In the genomic region with DNA sequence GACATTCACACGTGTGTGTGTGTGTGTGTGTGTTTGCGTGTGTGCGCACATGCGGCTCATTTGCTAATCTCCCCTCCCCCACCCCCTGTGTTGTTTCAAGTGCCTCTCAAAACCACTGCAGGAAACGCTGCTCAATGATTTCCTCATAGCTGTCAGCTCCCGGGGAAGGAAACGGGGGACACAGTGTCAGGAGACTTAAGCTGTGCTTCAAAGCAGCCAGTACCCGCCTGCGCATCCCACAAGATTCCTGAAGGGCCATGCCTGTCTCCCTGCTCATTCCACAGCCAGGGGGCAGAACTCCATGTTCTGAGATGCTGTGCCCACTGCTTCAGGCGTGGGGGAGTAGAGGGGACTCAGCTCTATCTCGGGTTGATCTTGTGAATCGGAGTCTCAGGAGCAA, we compare ENCODE assay signal across 9 mouse cellular contexts. TPM values are rescaled to one million over a fixed set of nuclear protein-coding genes. Genes with fewer than 3 reads are reported as not detected.
DNase-seq lines count a peak whose midpoint lies in the region; ATAC-seq and TF ChIP-seq lines count a peak whose summit lies in the region.
"Had no signal": no experiment of that assay in that cellular context is flagged by ENCODE, and none has a peak within 500 bp of the region (broad histone marks: within the 10 kb centered on the region; RNA-seq: fewer than 3 reads in every experiment).

No protein-coding gene starts in this region.

- H3K9ac ChIP-seq in hindbrain, postnatal 0 days (replicated peaks; ENCODE audit: low read length), result no peak overlapping the region
- no peak overlapping the region for H3K9ac ChIP-seq in hindbrain, embryonic 16.5 days (ENCODE audit: low read depth, low read length)
- no peak overlapping the region for H3K9ac ChIP-seq in forebrain, embryonic 14.5 days (ENCODE audit: low read length)

- no peak overlapping the region for H3K4me2 ChIP-seq in hindbrain, postnatal 0 days (ENCODE audit: low read depth, low read length)
- no peak overlapping the region for H3K4me2 ChIP-seq in hindbrain, embryonic 16.5 days (ENCODE audit: low read length)
- H3K4me2 ChIP-seq in forebrain, embryonic 14.5 days (ENCODE audit: low read length), result no peak overlapping the region; the same call in 1 of the 2 replicates

- ATAC-seq in hindbrain, postnatal 0 days, result peak; percentile 56; the same call in 1 of the 2 replicates
- ATAC-seq in hindbrain, embryonic 16.5 days, result no peak
- 0 out of 2 replicates have a peak, but pooled peaks have one; percentile 37 for ATAC-seq in forebrain, embryonic 14.5 days

- H3K9me3 ChIP-seq in hindbrain, postnatal 0 days (ENCODE audit: low read length), result no peaks in the 10 kb centered on the region
- H3K9me3 ChIP-seq in hindbrain, embryonic 16.5 days (ENCODE audit: control insufficient read depth, low read length), result no peaks in the 10 kb centered on the region
- no peaks in the 10 kb centered on the region for H3K9me3 ChIP-seq in forebrain, embryonic 14.5 days (replicated peaks; ENCODE audit: control insufficient read depth, low read length)

- no peak overlapping the region for H3K4me3 ChIP-seq in hindbrain, postnatal 0 days (ENCODE audit: low read length)
- no peak overlapping the region for H3K4me3 ChIP-seq in hindbrain, embryonic 16.5 days (ENCODE audit: low read length)
- H3K4me3 ChIP-seq in forebrain, embryonic 14.5 days (ENCODE audit: low read depth, low read length), result no peak overlapping the region

- H3K4me1 ChIP-seq in hindbrain, postnatal 0 days (ENCODE audit: insufficient read depth, low read length), result no peaks in the 10 kb centered on the region
- no peaks in the 10 kb centered on the region for H3K4me1 ChIP-seq in hindbrain, embryonic 16.5 days (ENCODE audit: control insufficient read depth, insufficient read depth, low read depth, low read length)
- H3K4me1 ChIP-seq in forebrain, embryonic 14.5 days (ENCODE audit: control insufficient read depth, insufficient read depth, low read length), result no peaks in the 10 kb centered on the region

- WGBS in hindbrain, postnatal 0 days, result 55% methylated on average over 12 of the region's 12 CpGs
- WGBS in hindbrain, embryonic 16.5 days, result 61% methylated on average over 12 of the region's 12 CpGs
- 59% methylated on average over 12 of the region's 12 CpGs for WGBS in forebrain, embryonic 14.5 days

- no peak overlapping the region for H3K27ac ChIP-seq in hindbrain, postnatal 0 days
- H3K27ac ChIP-seq in hindbrain, embryonic 16.5 days (ENCODE audit: low read depth, low read length), result no peak overlapping the region
- H3K27ac ChIP-seq in forebrain, embryonic 14.5 days (ENCODE audit: low read depth, low read length), result no peak overlapping the region

- DNase-seq in hindbrain, postnatal 0 days (ENCODE audit: low spot score), result peak; percentile 22
- peak; percentile 4 for DNase-seq in NIH3T3 (ENCODE audit: low read depth)
- DNase-seq in forebrain, embryonic 14.5 days (ENCODE audit: low spot score), result peak; percentile 46
- DNase-seq in layer of hippocampus, adult 9-11 months, result peak; percentile 22
- DNase-seq in right cerebral cortex, postnatal 36 days (ENCODE audit: low spot score in 2 of 2), result peak; percentile 7 to 27
- DNase-seq in cerebellum, adult 18-20 months, result no peak
- no peak for DNase-seq in adrenal gland, postnatal 4 days (ENCODE audit: low spot score in 2 of 2)

- peak; percentile 58 for TF ChIP-seq CTCF in hindbrain, postnatal 0 days (IDR thresholded peaks at IDR 0.05; ENCODE audit: low read depth)

- no peaks in the 10 kb centered on the region for H3K36me3 ChIP-seq in hindbrain, postnatal 0 days (ENCODE audit: insufficient read depth, low read length)
- H3K36me3 ChIP-seq in hindbrain, embryonic 16.5 days (ENCODE audit: control insufficient read depth, insufficient read depth, low read length), result no peaks in the 10 kb centered on the region
- H3K36me3 ChIP-seq in forebrain, embryonic 14.5 days (ENCODE audit: control insufficient read depth, insufficient read depth, low read length), result no peaks in the 10 kb centered on the region

- H3K27me3 ChIP-seq in hindbrain, postnatal 0 days (ENCODE audit: insufficient read depth, low read length), result no peaks in the 10 kb centered on the region
- H3K27me3 ChIP-seq in hindbrain, embryonic 16.5 days (replicated peaks; ENCODE audit: control insufficient read depth, insufficient read depth, low read length), result no peaks in the 10 kb centered on the region
- H3K27me3 ChIP-seq in forebrain, embryonic 14.5 days (replicated peaks; ENCODE audit: control insufficient read depth, insufficient read depth, low read length), result no peaks in the 10 kb centered on the region

RNA-seq across cellular contexts. Expression of a gene that starts 5.6 kb away (rescaled TPM):
- total RNA-seq in hindbrain, postnatal 0 days (2014; rRNA removed), result not detected in 2 replicates
- polyA plus RNA-seq in hindbrain, postnatal 0 days (2015; fragmentation: Nextera tagmentation; extraction: Ambion mirVana), result 0.09 and 0.16 TPM in 2 replicates
- 0.12 TPM in 1 of 2 replicates, not detected in the other for polyA plus RNA-seq in hindbrain, embryonic 16.5 days (2015; fragmentation: Nextera tagmentation; extraction: Ambion mirVana)
- not detected in 2 replicates for polyA plus RNA-seq in forebrain, embryonic 14.5 days (2014; fragmentation: Nextera tagmentation; extraction: Ambion mirVana)
- not detected for total RNA-seq in adrenal gland, postnatal 4 days (2021)
- polyA plus RNA-seq: large intestine, adult 2 months had no signal

RNA-seq across cellular contexts. Expression of a gene that starts 7.5 kb away (rescaled TPM):
- 0.21 TPM in 1 of 2 replicates, not detected in the other for total RNA-seq in hindbrain, postnatal 0 days (2014; rRNA removed)
- polyA plus RNA-seq in hindbrain, postnatal 0 days (2015; fragmentation: Nextera tagmentation; extraction: Ambion mirVana), result not detected in 2 replicates
- polyA plus RNA-seq in hindbrain, embryonic 16.5 days (2015; fragmentation: Nextera tagmentation; extraction: Ambion mirVana), result 0.04 TPM in 1 of 2 replicates, not detected in the other
- not detected in 2 replicates for polyA plus RNA-seq in forebrain, embryonic 14.5 days (2014; fragmentation: Nextera tagmentation; extraction: Ambion mirVana)
- not detected for total RNA-seq in adrenal gland, postnatal 4 days (2021)
- polyA plus RNA-seq: large intestine, adult 2 months had no signal

RNA-seq across cellular contexts. Expression of a gene that starts 10.7 kb away (rescaled TPM):
- total RNA-seq in hindbrain, postnatal 0 days (2014; rRNA removed), result not detected in 2 replicates
- not detected in 2 replicates for polyA plus RNA-seq in hindbrain, postnatal 0 days (2015; fragmentation: Nextera tagmentation; extraction: Ambion mirVana)
- polyA plus RNA-seq in hindbrain, embryonic 16.5 days (2015; fragmentation: Nextera tagmentation; extraction: Ambion mirVana), result not detected in 2 replicates
- not detected in 2 replicates for polyA plus RNA-seq in forebrain, embryonic 14.5 days (2014; fragmentation: Nextera tagmentation; extraction: Ambion mirVana)
- not detected for total RNA-seq in adrenal gland, postnatal 4 days (2021)
- polyA plus RNA-seq: large intestine, adult 2 months had no signal

RNA-seq across cellular contexts. Expression of a gene that starts 27.0 kb away (rescaled TPM):
- total RNA-seq in hindbrain, postnatal 0 days (2014; rRNA removed), result not detected in 2 replicates
- not detected in 2 replicates for polyA plus RNA-seq in hindbrain, postnatal 0 days (2015; fragmentation: Nextera tagmentation; extraction: Ambion mirVana)
- not detected in 2 replicates for polyA plus RNA-seq in hindbrain, embryonic 16.5 days (2015; fragmentation: Nextera tagmentation; extraction: Ambion mirVana)
- polyA plus RNA-seq in forebrain, embryonic 14.5 days (2014; fragmentation: Nextera tagmentation; extraction: Ambion mirVana), result not detected in 2 replicates
- total RNA-seq in adrenal gland, postnatal 4 days (2021), result not detected
- polyA plus RNA-seq: large intestine, adult 2 months had no signal

RNA-seq across cellular contexts. Expression of a gene that starts 29.0 kb away (rescaled TPM):
- 16.8 and 17.9 TPM in 2 replicates for total RNA-seq in hindbrain, postnatal 0 days (2014; rRNA removed)
- 20.2 and 22.9 TPM in 2 replicates for polyA plus RNA-seq in hindbrain, postnatal 0 days (2015; fragmentation: Nextera tagmentation; extraction: Ambion mirVana)
- polyA plus RNA-seq in hindbrain, embryonic 16.5 days (2015; fragmentation: Nextera tagmentation; extraction: Ambion mirVana), result 21.0 and 26.0 TPM in 2 replicates
- polyA plus RNA-seq in forebrain, embryonic 14.5 days (2014; fragmentation: Nextera tagmentation; extraction: Ambion mirVana), result 50.1 and 57.7 TPM in 2 replicates
- total RNA-seq in adrenal gland, postnatal 4 days (2021), result 10 to 100 TPM; 18.5 to 22.7 TPM

Comparison
In these comparisons a context has a peak if more than half of its experiments do, and no peak if none do; other contexts are left out.
1. DNase-seq: peak in hindbrain, postnatal 0 days (single experiment), NIH3T3 (single experiment), forebrain, embryonic 14.5 days (single experiment), layer of hippocampus, adult 9-11 months (single experiment) and right cerebral cortex, postnatal 36 days (2 of 2); none in cerebellum, adult 18-20 months (0 of 2) and adrenal gland, postnatal 4 days (0 of 2).